26 mouse cellular contexts compared by ENCODE assay signal in the genomic region with DNA sequence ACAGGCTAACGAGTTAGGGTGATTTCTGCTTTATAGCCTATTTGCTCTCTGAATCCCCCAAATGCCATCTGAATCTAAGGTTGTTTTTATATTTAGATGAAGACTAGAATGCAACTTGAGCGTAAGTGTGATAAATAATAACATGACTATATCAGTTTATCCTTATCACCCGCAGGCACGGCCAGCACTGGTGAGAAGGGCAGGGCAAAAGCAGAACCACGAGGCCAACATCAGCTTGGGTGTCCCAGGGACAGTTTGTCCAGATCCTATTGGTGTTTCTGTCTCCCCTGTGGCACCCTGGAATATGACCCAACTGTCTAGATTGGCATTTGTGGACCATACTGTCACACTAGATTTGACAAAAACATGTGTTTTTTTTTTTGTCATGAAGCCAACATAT. TPM values are rescaled to one million over a fixed set of nuclear protein-coding genes. Genes with fewer than 3 reads are reported as not detected.
DNase-seq lines count a peak whose midpoint lies in the region; ATAC-seq and TF ChIP-seq lines count a peak whose summit lies in the region.
"Had no signal": no experiment of that assay in that cellular context is flagged by ENCODE, and none has a peak within 500 bp of the region (broad histone marks: within the 10 kb centered on the region; RNA-seq: fewer than 3 reads in every experiment).

No protein-coding gene starts in this region.

- peak overlapping the region; percentile 60; the same call in 1 of the 2 replicates for H3K27ac ChIP-seq in hindbrain, postnatal 0 days
- H3K27ac ChIP-seq in hindbrain, embryonic 14.5 days, result no peak overlapping the region
- H3K27ac ChIP-seq in liver, embryonic 13.5 days, result no peak overlapping the region
- H3K27ac ChIP-seq in left cerebral cortex, adult 2 months, result no peak overlapping the region
- H3K27ac ChIP-seq in intestine, embryonic 15.5 days, result no peak overlapping the region
- H3K27ac ChIP-seq: embryonic facial prominence, embryonic 15.5 days; heart, adult 2 months; heart, embryonic 15.5 days; hindbrain, embryonic 13.5 days had no signal

- no peak overlapping the region for H3K4me2 ChIP-seq in hindbrain, postnatal 0 days (ENCODE audit: low read depth, low read length)
- no peak overlapping the region for H3K4me2 ChIP-seq in hindbrain, embryonic 14.5 days (replicated peaks)
- peak overlapping the region; percentile 36; the same call in 1 of the 2 replicates for H3K4me2 ChIP-seq in liver, embryonic 13.5 days
- no peak overlapping the region for H3K4me2 ChIP-seq in intestine, embryonic 15.5 days (replicated peaks)
- H3K4me2 ChIP-seq: embryonic facial prominence, embryonic 15.5 days; heart, embryonic 11.5 days; heart, embryonic 15.5 days; hindbrain, embryonic 13.5 days had no signal

- H3K4me3 ChIP-seq in hindbrain, postnatal 0 days (ENCODE audit: low read length), result no peak overlapping the region
- H3K4me3 ChIP-seq in hindbrain, embryonic 14.5 days (replicated peaks; ENCODE audit: low read length), result no peak overlapping the region
- no peak overlapping the region for H3K4me3 ChIP-seq in liver, embryonic 13.5 days (replicated peaks)
- H3K4me3 ChIP-seq in left cerebral cortex, adult 2 months, result no peak overlapping the region
- H3K4me3 ChIP-seq in intestine, embryonic 15.5 days (replicated peaks), result no peak overlapping the region
- H3K4me3 ChIP-seq: embryonic facial prominence, embryonic 15.5 days; erythroblast, embryonic 14.5 days; heart, adult 2 months; heart, embryonic 15.5 days; hindbrain, embryonic 13.5 days had no signal

- no peaks in the 10 kb centered on the region for H3K36me3 ChIP-seq in hindbrain, postnatal 0 days (ENCODE audit: insufficient read depth, low read length)
- no peaks in the 10 kb centered on the region for H3K36me3 ChIP-seq in hindbrain, embryonic 14.5 days (replicated peaks; ENCODE audit: control insufficient read depth, insufficient read depth)
- H3K36me3 ChIP-seq in liver, embryonic 13.5 days, result no peaks in the 10 kb centered on the region; the same call in 1 of the 2 replicates
- no peaks in the 10 kb centered on the region for H3K36me3 ChIP-seq in intestine, embryonic 15.5 days
- H3K36me3 ChIP-seq: embryonic facial prominence, embryonic 15.5 days; heart, embryonic 15.5 days; hindbrain, embryonic 13.5 days had no signal

- ATAC-seq in hindbrain, postnatal 0 days, result no peak
- no peak for ATAC-seq in hindbrain, embryonic 14.5 days (ENCODE audit: low FRiP score)
- peak; percentile 76 for ATAC-seq in liver, embryonic 13.5 days (ENCODE audit: low read depth)
- no peak for ATAC-seq in intestine, embryonic 15.5 days

- intact Hi-C loops in left cerebral cortex, adult 2 months (cut with DNase I), result no loop called here

- H3K9ac ChIP-seq in hindbrain, postnatal 0 days (replicated peaks; ENCODE audit: low read length), result no peak overlapping the region
- H3K9ac ChIP-seq in hindbrain, embryonic 14.5 days, result no peak overlapping the region
- H3K9ac ChIP-seq in liver, embryonic 13.5 days, result no peak overlapping the region
- no peak overlapping the region for H3K9ac ChIP-seq in intestine, embryonic 15.5 days
- H3K9ac ChIP-seq: embryonic facial prominence, embryonic 15.5 days; heart, embryonic 15.5 days; hindbrain, embryonic 13.5 days had no signal

- TF ChIP-seq CTCF in hindbrain, postnatal 0 days (IDR thresholded peaks at IDR 0.05; ENCODE audit: low read depth), result no peak
- no peak for TF ChIP-seq CTCF in left cerebral cortex, adult 2 months (IDR thresholded peaks at IDR 0.05)

- no peaks in the 10 kb centered on the region for H3K27me3 ChIP-seq in hindbrain, postnatal 0 days (ENCODE audit: insufficient read depth, low read length)
- no peaks in the 10 kb centered on the region for H3K27me3 ChIP-seq in hindbrain, embryonic 14.5 days (ENCODE audit: control insufficient read depth, insufficient read depth, low read length)
- H3K27me3 ChIP-seq in liver, embryonic 13.5 days, result no peaks in the 10 kb centered on the region
- no peaks in the 10 kb centered on the region for H3K27me3 ChIP-seq in intestine, embryonic 15.5 days (replicated peaks)
- H3K27me3 ChIP-seq: embryonic facial prominence, embryonic 15.5 days; heart, embryonic 15.5 days had no signal

- DNase-seq in hindbrain, postnatal 0 days (ENCODE audit: low spot score), result no peak
- no peak for DNase-seq in hindbrain, embryonic 14.5 days (ENCODE audit: low spot score)
- peak; percentile 13 for DNase-seq in c-Kit-negative CD71-positive TER-119-positive erythroid progenitor cells, embryonic 14.5 days (ENCODE audit: low read depth, low spot score)
- DNase-seq in liver, embryonic 13.5 days, result no peak
- DNase-seq in left cerebral cortex, adult 2 months (ENCODE audit: extremely low spot score in 1 of 2, low spot score in 2 of 2), result no peak
- no peak for DNase-seq in gastrocnemius, postnatal 10 days
- DNase-seq: adrenal gland, adult 2 months; adrenal gland, postnatal 25 days; cerebellum, adult 11 months; cerebellum, adult 8-10 months; gastrocnemius, postnatal 14 days; heart, adult 2 months; heart, postnatal 14 days had no signal

- 72% methylated on average over 5 of the region's 5 CpGs for WGBS in hindbrain, postnatal 0 days
- 79% methylated on average over 5 of the region's 5 CpGs for WGBS in hindbrain, embryonic 14.5 days
- 30% methylated on average over 5 of the region's 5 CpGs for WGBS in liver, embryonic 13.5 days (ENCODE audit: insufficient replicate concordance)
- 84% methylated on average over 5 of the region's 5 CpGs for WGBS in intestine, embryonic 15.5 days

- 0 out of 2 replicates have a peak, but pooled peaks cover 4% of the 10 kb centered on the region for H3K4me1 ChIP-seq in hindbrain, postnatal 0 days (ENCODE audit: insufficient read depth, low read length)
- H3K4me1 ChIP-seq in hindbrain, embryonic 14.5 days (replicated peaks; ENCODE audit: control insufficient read depth, insufficient read depth, low read length), result 0 out of 2 replicates have a peak, but pooled peaks cover 3% of the 10 kb centered on the region
- peaks cover 31% of the 10 kb centered on the region for H3K4me1 ChIP-seq in liver, embryonic 13.5 days (replicated peaks)
- no peaks in the 10 kb centered on the region for H3K4me1 ChIP-seq in intestine, embryonic 15.5 days (replicated peaks)
- H3K4me1 ChIP-seq: embryonic facial prominence, embryonic 15.5 days; hindbrain, embryonic 13.5 days had no signal

- no peaks in the 10 kb centered on the region for H3K9me3 ChIP-seq in hindbrain, postnatal 0 days (ENCODE audit: low read length)
- no peaks in the 10 kb centered on the region for H3K9me3 ChIP-seq in hindbrain, embryonic 14.5 days (ENCODE audit: control insufficient read depth, low read length)
- H3K9me3 ChIP-seq in liver, embryonic 13.5 days (replicated peaks), result no peaks in the 10 kb centered on the region
- no peaks in the 10 kb centered on the region for H3K9me3 ChIP-seq in intestine, embryonic 15.5 days
- H3K9me3 ChIP-seq: embryonic facial prominence, embryonic 15.5 days; heart, embryonic 15.5 days; hindbrain, embryonic 13.5 days had no signal

RNA-seq across cellular contexts. Expression of a gene that starts 24.0 kb away (rescaled TPM):
- total RNA-seq in hindbrain, postnatal 0 days (2014; rRNA removed), result 3.9 and 8.3 TPM in 2 replicates
- polyA plus RNA-seq in hindbrain, postnatal 0 days (2015; fragmentation: Nextera tagmentation; extraction: Ambion mirVana), result 2.5 and 2.7 TPM in 2 replicates
- 0.90 and 1.7 TPM in 2 replicates for polyA plus RNA-seq in hindbrain, embryonic 14.5 days (2014; fragmentation: Nextera tagmentation; extraction: Ambion mirVana)
- not detected in 2 replicates for polyA plus RNA-seq in liver, embryonic 13.5 days (2015; fragmentation: Nextera tagmentation; extraction: Ambion mirVana)
- under 1 TPM; 0.12 to 0.20 TPM for total RNA-seq in left cerebral cortex, adult 2 months (2021)
- total RNA-seq in gastrocnemius, postnatal 10 days (2021), result not detected
- polyA plus RNA-seq in intestine, embryonic 15.5 days (2015; fragmentation: Nextera tagmentation; extraction: Ambion mirVana), result 0.26 and 0.29 TPM in 2 replicates
- total RNA-seq: gastrocnemius, postnatal 14 days; heart, adult 2 months; heart, postnatal 14 days; hematopoietic stem cell, adult 5-6 weeks had no signal
- polyA plus RNA-seq: C2C12; erythroblast, embryonic 14.5 days; gonadal fat pad, adult 2 months; heart, adult 2 months had no signal

RNA-seq across cellular contexts. Expression of a gene that starts 58.2 kb away (rescaled TPM):
- total RNA-seq in hindbrain, postnatal 0 days (2014; rRNA removed), result 0.10 TPM in 1 of 2 replicates, not detected in the other
- 0.16 and 0.20 TPM in 2 replicates for polyA plus RNA-seq in hindbrain, postnatal 0 days (2015; fragmentation: Nextera tagmentation; extraction: Ambion mirVana)
- polyA plus RNA-seq in hindbrain, embryonic 14.5 days (2014; fragmentation: Nextera tagmentation; extraction: Ambion mirVana), result not detected in 2 replicates
- not detected in 2 replicates for polyA plus RNA-seq in liver, embryonic 13.5 days (2015; fragmentation: Nextera tagmentation; extraction: Ambion mirVana)
- total RNA-seq in left cerebral cortex, adult 2 months (2021), result not detected
- not detected for total RNA-seq in gastrocnemius, postnatal 10 days (2021)
- polyA plus RNA-seq in intestine, embryonic 15.5 days (2015; fragmentation: Nextera tagmentation; extraction: Ambion mirVana), result 0.09 TPM in 1 of 2 replicates, not detected in the other
- total RNA-seq: adrenal gland, postnatal 25 days; common myeloid progenitor, adult 5-6 weeks; heart, adult 2 months; heart, postnatal 14 days; hematopoietic stem cell, adult 5-6 weeks had no signal
- polyA plus RNA-seq: adrenal gland, adult 2 months; C2C12; embryonic facial prominence, embryonic 15.5 days; forebrain, embryonic 11.5 days; forebrain, embryonic 16.5 days; frontal cortex, adult 2 months; hindbrain, embryonic 13.5 days had no signal
